Comparison of ENCODE assay signal across 8 mouse cellular contexts in genomic region chr4:136140327-136141250, GRCm38 (mm10). TPM values are rescaled to one million over a fixed set of nuclear protein-coding genes. Genes with fewer than 3 reads are reported as not detected.
DNase-seq lines count a peak whose midpoint lies in the region; ATAC-seq and TF ChIP-seq lines count a peak whose summit lies in the region.

No protein-coding gene starts in this region.

- WGBS in forebrain, embryonic 14.5 days = 8% methylated on average over 31 of the region's 31 CpGs
- WGBS in lung, embryonic 15.5 days = 7% methylated on average over 31 of the region's 31 CpGs

- peaks cover 87% of the 10 kb centered on the region for H3K27me3 ChIP-seq in E14TG2a.4 (ENCODE audit: insufficient read depth, low read length)
- H3K27me3 ChIP-seq in forebrain, embryonic 14.5 days (replicated peaks; ENCODE audit: control insufficient read depth, insufficient read depth, low read length) = peaks cover 14% of the 10 kb centered on the region
- no peaks in the 10 kb centered on the region for H3K27me3 ChIP-seq in lung, embryonic 15.5 days

- 0 out of 2 replicates have a peak, but pooled peaks cover 8% of the 10 kb centered on the region for H3K36me3 ChIP-seq in E14TG2a.4 (ENCODE audit: insufficient read depth, low read length)
- H3K36me3 ChIP-seq in forebrain, embryonic 14.5 days (ENCODE audit: control insufficient read depth, insufficient read depth, low read length) = no peaks in the 10 kb centered on the region
- no peaks in the 10 kb centered on the region for H3K36me3 ChIP-seq in lung, embryonic 15.5 days

- intact Hi-C loops in heart, postnatal 14 days (cut with DNase I) = no loop called here

- H3K9me3 ChIP-seq in E14TG2a.4 (ENCODE audit: low read length) = peaks cover 4% of the 10 kb centered on the region; the same call in 1 of the 2 replicates
- no peaks in the 10 kb centered on the region for H3K9me3 ChIP-seq in forebrain, embryonic 14.5 days (replicated peaks; ENCODE audit: control insufficient read depth, low read length)
- no peaks in the 10 kb centered on the region for H3K9me3 ChIP-seq in lung, embryonic 15.5 days

- H3K4me1 ChIP-seq in E14TG2a.4 (replicated peaks; ENCODE audit: low read depth, low read length) = peaks cover 60% of the 10 kb centered on the region
- H3K4me1 ChIP-seq in forebrain, embryonic 14.5 days (ENCODE audit: control insufficient read depth, insufficient read depth, low read length) = peaks cover 40% of the 10 kb centered on the region
- H3K4me1 ChIP-seq in lung, embryonic 15.5 days = peaks cover 71% of the 10 kb centered on the region

- peak overlapping the region; percentile 75 for H3K27ac ChIP-seq in forebrain, embryonic 14.5 days (ENCODE audit: low read depth, low read length)
- H3K27ac ChIP-seq in lung, embryonic 15.5 days = peak overlapping the region; percentile 99

- peak overlapping the region; percentile 33 for H3K9ac ChIP-seq in forebrain, embryonic 14.5 days (ENCODE audit: low read length)
- peak overlapping the region; percentile 25; the same call in 1 of the 2 replicates for H3K9ac ChIP-seq in lung, embryonic 15.5 days

- TF ChIP-seq POLR2A in brain, embryonic 14.5 days (IDR thresholded peaks at IDR 0.05; ENCODE audit: borderline replicate concordance, extremely low read depth, insufficient read depth, insufficient read length, poor library complexity, severe bottlenecking) = no peak

- peak overlapping the region; percentile 45; the same call in 1 of the 2 replicates for H3K4me3 ChIP-seq in E14TG2a.4 (replicated peaks; ENCODE audit: low read length)
- peak overlapping the region; percentile 17 for H3K4me3 ChIP-seq in forebrain, embryonic 14.5 days (ENCODE audit: low read depth, low read length)
- peak overlapping the region; percentile 10 for H3K4me3 ChIP-seq in lung, embryonic 15.5 days

- peak; percentile 97 for DNase-seq in brain, embryonic 14.5 days (ENCODE audit: low read depth)
- DNase-seq in forebrain, embryonic 14.5 days (ENCODE audit: low spot score) = peak; percentile 92
- DNase-seq in heart, postnatal 14 days = peak; percentile 96
- peak; percentile 54 to 66 for DNase-seq in layer of hippocampus, adult 18-20 months (ENCODE audit: low spot score in 2 of 2)
- DNase-seq in ovary, postnatal 14 days (ENCODE audit: low spot score) = peak; percentile 80
- DNase-seq in thymus, postnatal 36 days = peak; percentile 53 to 66

- TF ChIP-seq CTCF in E14TG2a.4 (conservative IDR thresholded peaks at IDR 0.05; ENCODE audit: low read length) = no peak
- peak; percentile 16; the same call in 1 of the 2 replicates for TF ChIP-seq CTCF in brain, embryonic 14.5 days (IDR thresholded peaks at IDR 0.05; ENCODE audit: borderline replicate concordance, extremely low read depth, insufficient read depth, insufficient read length)

- ATAC-seq in forebrain, embryonic 14.5 days = peak; percentile 82
- ATAC-seq in lung, embryonic 15.5 days (ENCODE audit: borderline replicate concordance, extremely low read depth, low FRiP score, low TSS enrichment) = peak; percentile 89

- peak overlapping the region; percentile 53 for H3K4me2 ChIP-seq in forebrain, embryonic 14.5 days (ENCODE audit: low read length)
- H3K4me2 ChIP-seq in lung, embryonic 15.5 days = peak overlapping the region; percentile 51

RNA-seq across cellular contexts. Expression of gene Id3, which starts 2.7 kb away (rescaled TPM):
- polyA plus RNA-seq in brain, embryonic 14.5 days (2012; rRNA removed) = 105 and 107 TPM in 2 replicates
- 117 and 118 TPM in 2 replicates for polyA plus RNA-seq in forebrain, embryonic 14.5 days (2014; fragmentation: Nextera tagmentation; extraction: Ambion mirVana)
- 10 to 100 TPM; 85.4 to 93.7 TPM for total RNA-seq in heart, postnatal 14 days (2021)
- total RNA-seq in layer of hippocampus, adult 18-20 months (2021) = 10 to 100 TPM; 30.0 to 35.1 TPM
- 498 and 529 TPM in 2 replicates for polyA plus RNA-seq in lung, embryonic 15.5 days (2015; fragmentation: Nextera tagmentation; extraction: Ambion mirVana)

RNA-seq across cellular contexts. Expression of gene E2f2, which starts 31.6 kb away (rescaled TPM):
- 3.5 and 5.1 TPM in 2 replicates for polyA plus RNA-seq in brain, embryonic 14.5 days (2012; rRNA removed)
- 4.5 and 5.5 TPM in 2 replicates for polyA plus RNA-seq in forebrain, embryonic 14.5 days (2014; fragmentation: Nextera tagmentation; extraction: Ambion mirVana)
- 10 to 100 TPM in 1 of 2 experiments, 1 to 10 TPM in 1; 9.4 to 10.4 TPM for total RNA-seq in heart, postnatal 14 days (2021)
- total RNA-seq in layer of hippocampus, adult 18-20 months (2021) = under 1 TPM; 0.36 to 0.84 TPM
- polyA plus RNA-seq in lung, embryonic 15.5 days (2015; fragmentation: Nextera tagmentation; extraction: Ambion mirVana) = 13.7 and 16.1 TPM in 2 replicates

Comparison
In these comparisons a context has a peak if more than half of its experiments do, and no peak if none do; other contexts are left out.
1. Peak in every context shown above with its lines: DNase-seq, ATAC-seq, H3K4me3 ChIP-seq and H3K27ac ChIP-seq.